Mouse (Mus musculus) E14TG2a.4 (cell line): ENCODE measurements around the gene Gm21830.

Source experiments
- CTCF ChIP-seq: conservative IDR thresholded peaks from 2 replicates; pipeline ENCODE4 v1.5.1; 2014; ENCODE audit warnings: low read length
- NANOG ChIP-seq: IDR thresholded peaks from 2 replicates; pipeline ENCODE4 v1.6.1; 2014; ENCODE audit warnings: borderline replicate concordance, low read length, mixed read lengths
- POU5F1 ChIP-seq: IDR thresholded peaks from 2 replicates; pipeline ENCODE4 v1.6.1; 2014; ENCODE audit warnings: low read length, borderline replicate concordance

DNA sequence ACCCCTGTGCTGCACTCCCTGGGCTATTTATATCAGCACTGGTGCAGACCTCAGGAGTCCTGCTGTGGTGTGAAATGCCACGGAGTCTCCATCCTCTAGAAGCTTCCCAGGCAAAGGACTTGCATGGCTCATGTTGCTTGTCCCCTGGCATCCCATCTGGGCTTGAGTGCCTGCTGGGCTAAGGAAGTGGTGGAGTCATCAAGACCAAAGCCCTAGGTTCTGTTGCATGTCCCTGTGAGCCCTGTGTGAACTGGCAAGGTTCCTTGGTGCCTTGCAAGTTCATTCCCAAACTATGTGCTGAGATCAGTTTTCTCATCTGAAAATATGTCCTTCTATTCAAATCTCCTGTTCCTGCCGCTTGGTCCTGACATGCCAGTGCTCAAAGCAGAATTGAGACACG is 67.5 kb downstream of the Gm21830 start:
- TF ChIP-seq CTCF (no peak), POU5F1 (no peak), NANOG (no peak)
